Mouse (Mus musculus): ENCODE results near the gene Ncbp3.

Ncbp3 gene

GRCm38 (mm10) chr11:73137116-73137515 is 89.5 kb downstream of the Ncbp3 start:
- DNase-seq (ENCODE audit: low read depth, low spot score): peak; percentile 64

GRCm38 (mm10) chr11:73137591-73138501 is 90.3 kb downstream of the Ncbp3 start, which contains the start of gene Haspin:
Gene Haspin (minus strand): TSS chr11:73138294.
- DNase-seq (ENCODE audit: low read depth, low spot score): peak; percentile 93
